Comparison of ENCODE assay signal across 21 mouse cellular contexts in genomic region chr11:63369475-63369874, GRCm38 (mm10).
"Had no signal": no experiment of that assay in that cellular context is flagged by ENCODE, and none has a peak within 500 bp of the region (broad histone marks: within the 10 kb centered on the region; RNA-seq: fewer than 3 reads in every experiment).

No protein-coding gene starts in this region.

- H3K27ac ChIP-seq: limb, embryonic 12.5 days; limb, embryonic 15.5 days; midbrain, embryonic 10.5 days; neural tube, embryonic 12.5 days; neural tube, embryonic 15.5 days; stomach, embryonic 15.5 days had no signal

- H3K27me3 ChIP-seq: limb, embryonic 12.5 days; limb, embryonic 15.5 days; megakaryocyte, embryonic 14.5 days; midbrain, embryonic 13.5 days; neural tube, embryonic 12.5 days; neural tube, embryonic 15.5 days; stomach, embryonic 15.5 days had no signal

- ATAC-seq: intestine, embryonic 16.5 days; midbrain, embryonic 13.5 days had no signal

- H3K9ac ChIP-seq: limb, embryonic 12.5 days; limb, embryonic 15.5 days; lung, embryonic 14.5 days; midbrain, embryonic 13.5 days; neural tube, embryonic 12.5 days; neural tube, embryonic 15.5 days; stomach, embryonic 15.5 days had no signal

- H3K36me3 ChIP-seq: limb, embryonic 12.5 days; limb, embryonic 15.5 days; midbrain, embryonic 10.5 days; midbrain, embryonic 13.5 days; neural tube, embryonic 12.5 days; neural tube, embryonic 15.5 days; stomach, embryonic 15.5 days had no signal

- H3K9me3 ChIP-seq: limb, embryonic 15.5 days; midbrain, embryonic 10.5 days; neural tube, embryonic 12.5 days; neural tube, embryonic 15.5 days; stomach, embryonic 15.5 days had no signal

- DNase-seq: kidney, adult 18-20 months; kidney, adult 9 months; kidney, postnatal 14 days; kidney, postnatal 4 days; left cerebral cortex, postnatal 4 days; lung, embryonic 14.5 days; lung, postnatal 10 days; lung, postnatal 36 days; right cerebral cortex, adult 18-20 months; right cerebral cortex, postnatal 25 days; spleen, adult 18-20 months; thymus, postnatal 25 days had no signal

- H3K4me3 ChIP-seq: limb, embryonic 12.5 days; limb, embryonic 15.5 days; megakaryocyte, embryonic 14.5 days; midbrain, embryonic 10.5 days; midbrain, embryonic 13.5 days; neural tube, embryonic 12.5 days; neural tube, embryonic 15.5 days; stomach, embryonic 15.5 days had no signal

- H3K4me2 ChIP-seq: limb, embryonic 12.5 days; limb, embryonic 15.5 days; lung, embryonic 14.5 days; midbrain, embryonic 13.5 days; neural tube, embryonic 12.5 days; neural tube, embryonic 15.5 days; stomach, embryonic 15.5 days had no signal

- H3K4me1 ChIP-seq: limb, embryonic 12.5 days; limb, embryonic 15.5 days; megakaryocyte, embryonic 14.5 days; midbrain, embryonic 13.5 days; neural tube, embryonic 12.5 days; neural tube, embryonic 15.5 days; stomach, embryonic 15.5 days had no signal
